Mouse (Mus musculus): ENCODE data around the gene Pum2.
A peak's percentile ranks its signal among the peaks of the same experiment; 100 is the strongest.
"Not testable (repeated sequence)": the region's sequence is repeated elsewhere in the genome, so short reads cannot be mapped to it uniquely, and the experiment has no call there.

Pum2 gene

DNA sequence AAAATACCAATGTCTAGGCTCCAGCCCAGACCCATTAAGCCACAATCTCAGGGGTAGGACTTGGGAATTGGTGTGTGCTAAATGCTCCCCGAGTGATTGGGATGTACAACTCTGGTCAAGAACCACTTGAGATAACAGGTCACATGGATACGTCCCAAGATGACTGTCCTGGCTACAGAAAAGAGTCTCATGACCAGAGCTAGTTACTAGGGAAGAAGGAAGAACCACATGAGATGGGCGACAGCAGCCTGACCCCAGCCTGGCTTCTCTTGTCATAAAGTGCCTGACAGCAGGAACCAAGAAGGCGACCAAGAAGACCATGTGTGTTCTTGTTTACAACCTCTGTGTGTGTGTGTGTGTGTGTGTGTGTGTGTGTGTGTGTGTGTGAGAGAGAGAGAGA, 4.5 kb upstream of the Pum2 start:
- DNase-seq (ENCODE audit: low spot score), result no peak

DNA sequence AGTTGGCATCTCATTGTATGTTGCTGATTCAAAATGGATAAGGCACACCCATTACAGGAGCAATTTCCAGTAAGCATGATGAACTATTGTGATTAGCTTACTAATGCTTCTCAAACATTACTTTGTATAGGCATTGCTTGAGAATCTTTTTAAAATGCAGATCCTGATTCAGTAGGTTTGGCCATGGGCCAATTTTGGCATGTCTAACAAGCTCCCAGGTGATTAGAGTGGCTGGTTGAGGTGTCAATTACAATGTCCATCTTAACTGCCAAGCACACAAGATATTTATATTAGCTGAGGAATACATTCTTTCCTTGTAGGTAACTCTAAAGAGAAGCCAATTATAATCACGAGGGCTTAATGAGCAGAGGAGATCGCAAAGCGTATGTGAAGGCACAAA, 4.1 kb upstream of the Pum2 start:
- DNase-seq (ENCODE audit: low spot score), result no peak

DNA sequence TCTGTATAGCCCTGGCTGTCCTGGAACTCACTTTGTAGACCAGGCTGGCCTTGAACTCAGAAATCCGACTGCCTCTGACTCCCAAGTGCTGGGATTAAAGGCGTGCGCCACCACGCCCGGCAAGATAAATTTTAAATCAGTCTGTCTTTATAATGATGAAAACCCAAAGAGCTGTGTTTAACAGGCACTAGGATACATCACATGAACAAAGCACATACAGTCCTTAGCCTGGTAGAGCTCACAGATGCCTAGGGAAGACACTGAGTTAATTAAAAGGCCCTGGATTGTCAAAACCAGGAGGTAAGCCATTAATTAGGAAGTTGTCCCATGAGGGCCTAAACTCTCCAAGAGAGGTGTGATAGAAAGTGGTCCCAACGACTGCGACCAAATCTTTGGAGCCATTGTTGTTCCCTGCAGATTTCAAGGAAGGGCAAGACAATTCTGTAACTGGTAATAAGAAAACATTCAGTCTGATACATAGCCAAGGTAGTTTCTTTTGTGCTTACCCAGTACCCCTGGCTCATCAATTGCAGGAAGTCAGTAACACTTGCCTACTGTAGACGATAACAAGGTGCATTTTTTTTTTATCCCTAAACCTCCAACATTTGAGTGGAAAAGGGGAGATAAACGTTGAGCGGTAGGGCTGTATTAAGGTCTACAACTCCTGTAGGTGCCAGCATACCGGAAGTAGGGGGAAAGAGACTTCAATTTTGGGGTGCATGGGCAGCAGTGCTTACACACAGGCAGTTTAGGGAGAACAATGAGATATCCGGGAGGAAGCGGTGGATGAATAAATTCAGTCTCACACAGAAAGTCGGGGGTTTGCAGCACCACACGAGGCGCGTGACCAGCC, 587 bp upstream of the Pum2 start:
- DNase-seq (ENCODE audit: low spot score), result no peak

DNA sequence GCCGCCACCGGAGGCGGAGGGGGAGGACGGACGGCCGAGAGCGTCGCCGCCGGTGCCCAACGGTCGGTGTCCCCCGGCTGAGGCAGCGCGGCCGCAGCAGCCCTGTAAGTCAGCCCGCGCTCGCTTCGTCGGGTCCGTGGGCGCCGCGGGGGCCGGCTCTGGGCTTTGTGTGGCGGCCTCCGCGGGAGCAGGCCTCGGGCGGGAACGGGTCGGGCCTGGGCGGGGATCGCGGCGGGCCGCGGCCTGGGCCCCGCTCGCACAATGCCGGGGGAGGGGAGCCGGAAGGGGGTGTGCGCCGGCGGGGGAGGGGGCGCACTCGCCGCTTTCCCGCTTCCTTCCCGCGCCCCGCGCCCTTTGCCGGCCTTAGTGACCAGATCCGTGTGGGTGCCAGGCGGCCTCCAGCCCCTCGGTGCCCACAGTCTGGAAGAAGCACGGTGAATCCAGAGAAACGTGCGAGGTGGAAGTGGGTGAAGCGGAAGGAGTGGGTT, 487 bp downstream of the Pum2 start:
- DNase-seq (ENCODE audit: low spot score), result peak; percentile 67

DNA sequence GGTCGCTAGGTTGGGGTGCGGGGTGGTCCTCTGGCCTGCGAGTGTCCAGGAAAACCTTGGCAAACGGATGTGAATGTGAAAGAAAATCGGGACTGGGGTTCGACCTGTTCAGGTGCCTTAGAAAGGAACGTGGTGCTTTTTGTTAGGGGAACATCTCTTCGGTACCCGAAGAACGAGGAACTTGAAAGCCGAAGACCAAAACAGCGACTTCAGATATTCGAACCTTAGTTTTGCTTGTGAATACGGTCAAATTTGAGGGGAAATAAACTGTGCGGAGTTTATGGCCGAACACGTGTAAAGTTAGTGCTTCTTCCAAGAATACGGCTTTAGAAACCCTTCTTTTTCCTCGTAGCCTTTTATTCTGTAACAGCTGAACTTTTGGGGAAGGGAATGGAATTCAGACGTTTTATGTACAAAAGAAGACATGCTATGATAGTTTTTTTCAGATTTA, 982 bp downstream of the Pum2 start:
- no peak for DNase-seq (ENCODE audit: low spot score)

DNA sequence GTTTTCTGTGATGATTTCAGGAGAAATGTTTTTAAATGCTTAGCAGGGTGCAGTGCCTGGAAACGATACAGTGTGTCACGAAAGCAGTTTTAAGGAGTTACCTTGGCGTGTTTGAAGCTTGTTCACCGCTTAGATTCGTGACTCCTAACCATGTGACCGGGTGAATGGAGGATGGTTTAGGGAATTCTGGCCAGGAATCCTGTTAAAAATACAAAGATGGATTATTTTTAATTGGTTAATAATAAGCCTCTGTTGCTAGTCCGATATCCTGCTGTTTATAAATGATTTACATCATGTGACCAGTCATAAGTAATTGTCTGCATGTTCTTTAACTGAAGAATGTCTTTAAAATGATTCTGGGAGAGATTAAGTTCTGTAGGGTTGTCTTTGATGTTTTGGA, 1.4 kb downstream of the Pum2 start:
- DNase-seq (ENCODE audit: low spot score), result peak; percentile 39

- no peak for DNase-seq (ENCODE audit: low spot score)
These were observed 2.4 kb downstream of the Pum2 start for GRCm38 (mm10) chr12:8676341-8676740.

GRCm38 (mm10) chr12:8677926-8678325, 4.0 kb downstream of the Pum2 start:
- no peak for DNase-seq (ENCODE audit: low spot score)

DNA sequence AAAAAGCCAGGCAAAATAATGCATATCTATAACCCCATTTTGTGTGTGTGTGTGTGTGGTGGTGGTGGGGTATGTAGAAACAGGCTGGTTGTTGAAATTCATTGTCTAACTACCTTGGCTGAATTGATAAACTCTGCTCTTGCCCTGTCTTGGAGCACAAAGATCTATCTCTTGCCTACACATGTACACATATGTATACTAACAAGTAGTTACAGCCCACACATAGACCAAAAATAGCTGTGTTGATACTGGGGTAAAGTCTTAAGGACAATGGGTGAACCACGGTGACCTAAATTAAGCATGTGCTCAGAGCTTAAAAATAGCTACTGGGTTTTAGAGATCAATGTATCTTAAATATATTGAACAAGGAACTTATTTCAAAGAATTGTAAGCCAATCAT, 10.3 kb downstream of the Pum2 start:
- DNase-seq (ENCODE audit: low spot score), result no peak

DNA sequence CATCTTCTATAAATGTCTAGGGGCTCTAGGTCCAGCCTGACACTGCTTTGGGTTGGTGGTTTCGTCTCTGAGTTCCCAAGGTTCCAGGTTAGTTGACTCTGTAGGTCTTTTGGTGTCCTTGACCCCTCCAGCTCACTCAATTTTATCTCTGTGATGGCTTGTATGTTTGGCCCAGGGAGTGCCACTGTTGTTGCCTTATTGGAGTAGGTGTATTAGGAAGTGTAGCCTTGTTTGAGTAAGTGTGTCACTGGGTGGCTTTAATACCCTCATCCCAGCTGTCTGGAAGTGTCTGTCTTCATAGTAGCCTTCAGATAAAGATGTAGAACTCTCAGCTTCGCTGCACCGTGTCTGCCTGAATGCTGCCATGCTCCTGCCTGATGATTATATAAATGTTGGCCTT, 11.1 kb downstream of the Pum2 start:
- DNase-seq (ENCODE audit: low spot score), result no peak

- not testable (repeated sequence) for DNase-seq (ENCODE audit: low spot score)
These were observed 15.9 kb downstream of the Pum2 start for GRCm38 (mm10) chr12:8689882-8690281.

DNA sequence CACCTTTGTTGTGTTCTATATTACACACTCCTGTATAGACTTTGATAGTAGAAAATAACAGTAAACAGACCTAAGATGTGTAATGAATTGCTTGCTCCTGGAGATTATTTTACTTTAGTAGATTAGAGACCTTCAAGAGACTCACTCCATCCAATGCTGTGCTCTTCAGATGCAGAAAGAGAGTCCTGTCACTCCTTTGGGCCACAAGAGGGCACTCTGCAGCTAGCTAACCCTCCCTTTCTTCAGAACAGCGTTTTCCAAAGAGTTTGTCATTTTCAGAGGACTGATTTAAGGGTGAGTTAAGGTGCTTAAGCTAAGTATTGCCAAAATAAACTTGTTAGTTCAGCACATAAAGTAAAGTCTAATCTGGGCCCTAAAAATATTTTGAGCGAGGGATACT, 25.0 kb downstream of the Pum2 start:
- DNase-seq (ENCODE audit: low spot score), result peak; percentile 63

- no peak for DNase-seq (ENCODE audit: low spot score)
These were observed 30.1 kb downstream of the Pum2 start for GRCm38 (mm10) chr12:8703988-8704387.

- no peak for DNase-seq (ENCODE audit: low spot score)
These were observed 34.9 kb downstream of the Pum2 start for GRCm38 (mm10) chr12:8708876-8709275.

GRCm38 (mm10) chr12:8712665-8713064, 38.7 kb downstream of the Pum2 start:
- DNase-seq (ENCODE audit: low spot score), result no peak

DNA sequence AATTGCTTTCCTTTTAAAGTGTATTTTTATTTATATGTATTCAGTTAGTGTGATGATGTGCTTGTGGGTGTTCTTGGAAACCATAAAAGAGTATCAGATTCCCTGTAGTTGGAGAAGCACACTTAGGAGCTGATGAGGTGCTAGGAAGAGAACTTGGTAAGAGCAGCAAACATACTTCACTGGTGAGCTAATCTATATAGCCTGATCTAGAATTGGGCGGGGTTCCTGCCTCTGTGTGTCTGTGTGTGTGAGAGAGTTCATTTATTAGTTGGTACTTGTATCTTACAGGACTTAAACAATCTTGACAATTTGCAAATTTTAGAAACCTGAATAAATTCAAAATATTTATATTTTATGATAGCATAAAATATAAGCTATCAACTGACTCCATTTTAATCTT, 42.2 kb downstream of the Pum2 start:
- no peak for DNase-seq (ENCODE audit: low spot score)

- DNase-seq (ENCODE audit: low spot score), result no peak
These were observed 53.0 kb downstream of the Pum2 start for GRCm38 (mm10) chr12:8726890-8727289.

DNA sequence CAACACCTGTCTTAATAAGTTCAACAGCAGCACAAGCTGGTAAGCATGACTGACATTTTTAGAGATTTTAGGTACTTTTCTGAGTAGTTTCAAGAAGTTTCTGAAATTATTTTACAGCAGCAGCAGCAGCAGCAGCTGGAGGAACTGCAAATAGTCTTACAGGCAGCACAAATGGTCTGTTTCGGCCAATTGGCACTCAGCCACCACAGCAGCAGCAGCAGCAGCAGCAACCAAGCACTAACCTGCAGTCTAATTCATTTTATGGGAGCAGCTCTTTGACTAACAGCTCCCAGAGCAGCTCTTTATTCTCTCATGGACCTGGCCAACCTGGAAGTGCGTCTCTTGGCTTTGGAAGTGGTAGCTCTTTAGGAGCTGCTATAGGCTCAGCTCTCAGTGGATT, 54.8 kb downstream of the Pum2 start:
- no peak for DNase-seq (ENCODE audit: low spot score)

DNA sequence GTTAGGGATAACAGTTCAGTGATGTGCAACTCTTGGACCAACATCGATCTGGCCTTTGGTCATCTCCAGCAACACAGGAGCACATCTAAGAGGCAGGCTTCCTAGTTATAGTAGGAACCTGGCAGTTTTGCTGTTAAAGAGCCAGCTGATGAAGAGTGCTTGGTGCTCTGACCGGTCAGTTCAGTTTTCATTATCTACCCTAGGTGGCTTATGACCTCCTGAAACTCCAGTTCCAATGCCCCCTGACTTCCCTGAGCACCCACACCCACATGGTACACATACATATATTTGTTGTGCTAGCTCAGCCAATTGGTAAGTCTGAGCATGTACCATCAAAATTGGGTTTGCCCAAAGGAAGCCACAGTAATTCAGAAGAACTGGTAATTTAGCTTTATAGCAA, 79.7 kb downstream of the Pum2 start:
- DNase-seq (ENCODE audit: low spot score), result peak; percentile 3

GRCm38 (mm10) chr12:8754116-8754515, 80.2 kb downstream of the Pum2 start:
- DNase-seq (ENCODE audit: low spot score), result peak; percentile 2

DNA sequence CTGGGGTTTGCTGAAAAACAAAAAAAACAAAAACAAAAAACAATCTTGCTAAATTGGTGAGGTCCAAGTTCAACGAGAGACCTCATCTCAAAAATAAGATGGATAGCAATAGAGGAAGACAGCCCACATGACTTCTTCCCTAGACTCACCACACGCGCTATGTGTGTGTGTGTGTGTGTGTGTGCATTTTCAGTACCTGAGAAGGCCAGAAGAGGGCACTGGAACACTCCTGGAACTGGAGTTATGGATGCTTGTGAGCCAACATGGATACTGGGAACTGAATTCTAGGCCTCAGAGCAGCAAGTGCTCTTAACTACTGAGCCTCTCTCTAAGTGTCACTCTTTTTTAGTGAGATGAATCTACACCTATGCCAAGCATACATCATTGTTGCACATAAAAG, 84.1 kb downstream of the Pum2 start:
- DNase-seq (ENCODE audit: low spot score), result peak; percentile 3

DNA sequence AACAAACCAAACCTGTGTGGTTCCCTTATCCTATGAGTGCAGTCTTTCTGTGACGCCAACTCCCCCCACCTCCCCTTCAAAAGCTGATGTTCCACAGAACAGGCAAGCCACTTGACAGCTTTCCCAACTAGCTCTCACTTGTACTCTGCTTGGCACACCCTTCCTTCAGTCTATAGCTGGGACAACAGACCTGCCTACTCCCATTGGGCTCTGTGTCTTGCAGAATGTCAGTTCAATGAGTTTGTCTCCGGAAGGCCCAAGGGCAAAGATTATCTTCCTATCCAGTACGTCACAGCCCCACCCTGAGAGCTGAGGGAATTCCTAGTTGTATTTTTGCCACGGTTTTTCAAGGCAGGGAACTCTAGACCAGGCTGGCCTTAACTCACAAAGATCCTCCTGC, 85.2 kb downstream of the Pum2 start:
- DNase-seq (ENCODE audit: low spot score), result peak; percentile 3

- DNase-seq (ENCODE audit: low spot score), result peak; percentile 2
These were observed 85.8 kb downstream of the Pum2 start for GRCm38 (mm10) chr12:8759779-8760178.

- peak; percentile 4 for DNase-seq (ENCODE audit: low spot score)
These were observed 86.6 kb downstream of the Pum2 start for GRCm38 (mm10) chr12:8760561-8760960.
